Mouse (Mus musculus) thymus, postnatal 4 days (tissue): ENCODE results near the gene Pml.
"Not testable (repeated sequence)": the region's sequence is repeated elsewhere in the genome, so short reads cannot be mapped to it uniquely, and the experiment has no call there.

Experiments
- DNase-seq: peaks from one replicate; pipeline ENCODE4 v3.0.0; 2021

Pml gene

DNA sequence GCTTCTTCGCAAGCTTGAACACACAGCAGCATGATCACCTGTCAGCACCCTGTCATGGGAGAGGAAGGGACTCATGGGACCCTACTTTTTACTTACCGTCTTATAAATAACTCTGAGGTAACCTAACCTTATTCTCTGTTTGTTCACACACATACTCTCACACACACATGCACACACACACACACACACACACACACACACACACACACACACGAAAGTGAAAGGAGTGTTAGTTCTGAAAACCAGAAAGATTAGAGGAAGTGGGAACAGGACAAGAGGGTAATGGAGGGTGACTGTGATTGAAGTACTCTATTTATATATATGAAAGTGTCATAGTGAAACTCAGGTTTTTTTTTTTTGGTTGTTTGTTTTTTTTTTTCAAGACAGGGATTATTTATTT is 21.5 kb upstream of the Pml start:
- DNase-seq = no peak

GRCm38 (mm10) chr9:58270081-58270480 is 20.5 kb upstream of the Pml start:
- DNase-seq = no peak

- DNase-seq = peak; percentile 84
Observed at GRCm38 (mm10) chr9:58268384-58269313, 19.1 kb upstream of the Pml start.

GRCm38 (mm10) chr9:58267046-58267445 is 17.5 kb upstream of the Pml start:
- no peak for DNase-seq

DNA sequence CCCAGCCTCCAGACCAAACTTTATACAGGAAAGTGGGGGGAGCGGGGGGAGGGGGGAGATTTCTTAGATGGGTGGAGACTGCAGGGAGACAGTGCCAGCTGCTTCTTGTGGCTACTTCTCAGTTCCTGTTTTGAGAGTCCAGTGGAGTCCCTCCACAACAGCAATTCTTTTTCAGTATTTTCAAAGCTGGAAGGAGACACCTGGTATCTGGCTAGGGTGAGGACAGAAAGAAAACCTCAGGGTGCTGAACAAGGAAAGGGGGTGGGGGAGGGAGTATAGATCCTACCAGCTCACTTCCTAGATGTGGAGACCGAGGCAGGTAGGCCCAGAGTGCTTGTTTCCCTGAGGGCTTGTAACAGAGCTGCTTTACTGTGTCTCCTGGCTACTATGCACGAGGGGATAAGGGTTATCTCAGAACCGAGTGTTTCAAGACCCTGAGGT is 17.0 kb upstream of the Pml start:
- no peak for DNase-seq

DNA sequence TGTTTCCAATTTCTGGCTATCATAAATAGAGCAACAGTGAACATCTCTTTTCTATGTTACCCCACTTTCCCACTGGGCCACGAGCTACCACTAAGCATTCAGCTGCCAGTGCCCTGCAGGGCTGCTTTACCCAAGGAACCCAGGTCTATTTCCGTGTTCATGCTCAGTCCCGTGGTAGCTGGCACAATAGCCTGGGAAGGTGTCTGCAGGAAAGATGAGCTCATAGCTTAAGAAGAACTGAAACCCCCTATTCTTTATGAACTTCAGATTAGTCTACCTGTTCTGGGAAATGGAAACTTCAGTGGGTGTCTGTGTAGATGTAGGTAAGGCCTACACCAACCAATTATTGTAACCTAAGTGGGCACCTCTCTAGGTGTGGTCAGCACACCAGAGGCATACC is 15.8 kb upstream of the Pml start:
- no peak for DNase-seq

- no peak for DNase-seq
Observed at GRCm38 (mm10) chr9:58262507-58262906, 12.9 kb upstream of the Pml start.

DNA sequence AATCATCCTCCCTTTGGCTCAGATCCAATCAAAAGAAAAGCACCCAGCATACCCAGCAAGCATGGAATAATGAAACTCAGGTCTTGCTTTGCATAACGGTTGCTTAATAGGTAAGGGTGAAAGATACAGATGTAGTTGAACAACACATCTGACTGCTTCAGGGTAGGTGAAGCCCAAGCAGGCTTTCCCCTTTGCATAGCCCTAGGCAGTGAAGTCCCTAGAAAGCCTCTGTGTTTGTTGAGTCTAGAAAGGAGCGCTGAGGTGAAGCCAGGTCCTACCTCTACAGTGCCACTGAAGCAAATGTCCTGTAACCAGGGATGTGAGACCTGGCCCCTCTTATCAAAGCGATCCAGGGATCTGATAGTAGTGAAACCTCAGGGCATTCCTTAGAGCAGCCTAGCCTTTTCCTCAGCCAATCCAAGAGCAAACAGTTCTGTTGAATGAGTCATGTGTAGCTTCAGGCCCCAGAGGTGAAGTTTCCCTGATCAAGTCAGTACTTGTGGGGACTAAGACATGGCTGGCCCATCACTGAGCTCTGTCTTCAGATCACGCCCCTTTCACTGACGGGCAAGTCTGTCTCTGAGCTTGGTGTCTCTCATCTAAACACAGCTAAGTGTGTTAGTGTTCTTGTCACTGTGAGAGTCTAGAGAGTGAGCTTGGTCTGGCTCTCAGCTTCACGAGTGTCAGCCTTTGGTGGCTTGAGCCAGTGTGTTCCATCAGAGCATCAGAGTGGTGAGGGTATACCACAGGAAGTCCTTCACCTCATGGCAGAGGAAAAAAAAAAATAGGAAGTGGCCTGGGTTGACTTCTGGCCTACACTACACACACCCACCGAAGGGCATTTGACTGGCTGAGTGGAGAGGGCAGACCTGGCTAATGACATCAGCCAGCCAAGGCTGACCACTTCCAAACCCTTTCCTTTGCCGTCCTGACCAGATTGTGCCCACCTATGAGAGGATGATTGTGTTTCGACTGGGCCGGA is 6.4 kb upstream of the Pml start:
- DNase-seq = no peak

DNA sequence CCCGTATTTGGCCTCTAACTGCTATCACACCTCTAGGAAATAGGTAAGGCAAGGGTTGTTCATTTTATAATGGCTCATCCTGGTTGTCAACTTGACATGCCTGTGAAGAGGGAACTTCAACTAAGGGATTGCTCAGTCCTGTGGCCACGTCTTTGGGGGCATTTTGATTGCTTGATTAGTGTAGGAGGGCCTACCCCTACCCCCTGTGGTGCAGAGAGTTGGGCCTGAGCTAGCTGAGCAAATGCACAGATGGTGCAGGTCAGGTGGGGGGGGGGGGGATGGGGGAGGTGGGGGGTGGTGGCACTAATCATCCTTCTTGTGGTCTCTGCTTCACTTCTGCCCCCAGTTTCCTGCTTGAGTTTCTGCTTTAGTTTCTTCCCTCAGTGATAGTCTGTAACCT is 5.5 kb upstream of the Pml start:
- DNase-seq = no peak

DNA sequence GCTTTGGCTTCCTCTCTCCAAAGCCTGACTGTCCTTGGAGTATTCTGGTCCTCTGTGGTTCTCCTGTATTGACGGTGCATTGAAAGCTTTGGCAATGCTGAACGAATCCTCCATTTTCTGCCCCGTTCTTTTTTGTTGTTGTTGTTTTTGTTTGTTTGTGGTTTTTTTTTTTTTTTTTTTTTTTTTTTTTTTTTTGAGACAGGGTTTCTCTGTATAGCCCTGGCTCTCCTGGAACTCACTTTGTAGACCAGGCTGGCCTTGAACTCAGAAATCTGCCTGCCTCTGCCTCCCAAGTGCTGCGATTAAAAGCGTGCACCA is 4.2 kb upstream of the Pml start:
- not testable (repeated sequence) for DNase-seq

DNA sequence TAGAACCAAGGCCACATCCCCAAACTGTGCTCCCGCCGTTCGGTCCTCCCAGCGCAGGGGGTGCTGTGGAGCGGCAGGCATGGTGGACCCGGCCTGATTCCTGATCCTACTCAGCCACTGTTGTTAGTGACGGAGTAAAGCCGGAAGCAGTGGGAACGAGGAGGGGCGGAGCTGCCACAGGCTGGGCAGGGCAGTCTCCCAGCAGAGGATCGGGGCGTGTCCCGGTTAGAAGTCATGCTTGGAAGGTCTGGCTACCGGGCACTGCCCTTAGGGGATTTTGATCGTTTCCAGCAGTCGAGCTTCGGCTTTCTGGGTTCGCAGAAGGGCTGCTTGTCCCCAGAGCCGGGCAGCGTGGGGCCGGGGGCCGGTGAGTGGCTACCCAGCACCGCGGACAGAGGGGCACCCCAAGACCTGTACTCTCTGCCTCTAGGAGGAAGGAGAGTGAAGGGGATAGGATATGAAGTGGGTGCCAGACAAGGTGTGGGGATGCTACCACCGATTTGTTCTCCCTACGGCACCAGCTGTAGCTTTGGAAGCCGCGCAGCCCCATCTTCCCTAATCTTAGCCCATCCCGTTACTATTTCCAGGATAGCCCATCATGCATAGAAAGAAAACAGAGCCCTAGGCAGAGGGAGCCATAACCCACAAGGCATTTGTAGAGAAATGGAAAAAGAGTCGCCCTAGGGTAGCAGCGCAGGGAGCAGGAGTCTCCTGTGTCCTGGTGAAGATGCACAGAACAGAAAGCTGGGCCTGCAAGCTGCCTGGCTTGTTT is 3.6 kb upstream of the Pml start, which contains the start of gene Stoml1:
Stoml1 (plus strand) TSS at position 132 of the 772 bp plus-strand sequence.
- DNase-seq = peak; percentile 96

- not testable (repeated sequence) for DNase-seq
Observed at GRCm38 (mm10) chr9:58250730-58251129, 1.1 kb upstream of the Pml start.

DNA sequence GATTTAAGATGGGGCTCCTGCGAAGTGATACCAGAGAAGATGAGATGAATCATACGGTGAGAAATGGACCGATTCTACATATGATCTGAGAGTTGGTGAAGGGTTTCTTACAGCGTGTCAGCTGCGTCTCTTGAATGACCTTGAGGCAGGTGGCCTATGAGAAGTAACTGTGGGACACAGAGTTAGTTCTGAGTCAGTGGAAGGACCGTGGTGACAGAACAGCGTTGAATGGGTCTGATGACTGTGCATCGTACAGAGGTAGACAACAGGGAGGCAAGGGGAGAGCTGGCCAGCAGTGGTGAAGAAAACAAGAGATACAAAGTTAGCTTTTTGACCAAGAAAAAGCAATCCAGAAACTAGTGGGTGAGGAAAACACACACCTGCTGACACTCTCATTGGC is 736 bp upstream of the Pml start:
- no peak for DNase-seq

DNA sequence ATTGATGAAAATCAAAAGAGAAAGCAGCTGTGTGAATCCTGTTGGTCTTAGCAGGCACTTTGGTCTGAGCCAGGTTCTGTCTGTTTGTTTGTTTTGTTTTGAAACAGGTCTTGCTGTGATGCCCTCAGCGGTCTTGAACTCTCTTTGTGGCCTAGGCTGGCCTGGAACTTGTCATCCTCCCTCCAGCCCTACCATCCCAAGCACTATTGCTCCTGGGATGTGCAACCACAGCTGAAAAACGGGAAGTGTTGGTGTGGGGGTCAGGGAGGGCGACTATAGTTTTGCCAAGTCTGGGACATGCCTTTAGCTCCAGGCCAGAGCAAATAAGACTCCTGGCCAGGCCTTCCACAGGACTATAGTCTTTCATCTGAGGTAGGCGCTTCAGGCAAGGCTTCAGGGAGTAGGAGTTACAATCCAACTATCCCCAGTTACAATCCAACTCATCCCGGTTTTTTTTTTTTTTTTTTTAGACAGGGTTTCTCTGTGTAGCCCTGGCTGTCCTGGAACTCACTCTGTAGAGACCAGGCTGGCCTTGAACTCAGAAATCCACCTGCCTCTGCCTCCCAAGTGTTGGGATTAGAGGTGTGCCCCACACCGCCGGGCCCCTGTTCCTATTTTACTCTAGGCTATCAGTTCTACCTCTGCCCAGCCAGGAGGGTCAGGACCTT is 706 bp downstream of the Pml start:
- DNase-seq = no peak

- peak; percentile 91 for DNase-seq
Observed at GRCm38 (mm10) chr9:58247064-58247759, 2.4 kb downstream of the Pml start.

DNA sequence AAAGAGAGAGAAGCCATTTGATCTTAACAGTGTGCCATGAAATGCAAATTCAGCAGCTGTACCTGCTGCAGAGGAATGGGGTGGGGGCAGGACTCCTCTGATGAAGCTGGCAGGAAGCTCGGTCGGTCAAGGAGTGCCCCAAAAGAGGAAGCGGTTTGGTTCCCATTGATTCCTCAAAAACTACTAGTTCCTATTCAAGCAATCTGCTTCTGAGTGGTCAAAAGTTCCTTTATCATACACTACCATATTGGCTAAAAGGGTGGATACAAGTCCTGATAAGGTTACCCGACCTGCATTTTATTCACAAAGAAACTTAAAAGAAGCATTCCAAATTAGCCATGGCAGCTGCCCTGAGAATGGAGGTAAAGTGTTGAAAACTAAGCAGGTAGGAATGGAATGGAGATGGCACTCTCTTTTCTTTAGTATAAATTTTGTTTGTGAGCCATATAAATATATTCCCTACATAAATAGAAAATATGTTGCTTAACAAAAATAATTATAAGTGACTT is 3.4 kb downstream of the Pml start:
- DNase-seq = no peak

GRCm38 (mm10) chr9:58243696-58244095 is 5.9 kb downstream of the Pml start:
- no peak for DNase-seq

GRCm38 (mm10) chr9:58242696-58243095 is 6.9 kb downstream of the Pml start:
- DNase-seq = no peak

DNA sequence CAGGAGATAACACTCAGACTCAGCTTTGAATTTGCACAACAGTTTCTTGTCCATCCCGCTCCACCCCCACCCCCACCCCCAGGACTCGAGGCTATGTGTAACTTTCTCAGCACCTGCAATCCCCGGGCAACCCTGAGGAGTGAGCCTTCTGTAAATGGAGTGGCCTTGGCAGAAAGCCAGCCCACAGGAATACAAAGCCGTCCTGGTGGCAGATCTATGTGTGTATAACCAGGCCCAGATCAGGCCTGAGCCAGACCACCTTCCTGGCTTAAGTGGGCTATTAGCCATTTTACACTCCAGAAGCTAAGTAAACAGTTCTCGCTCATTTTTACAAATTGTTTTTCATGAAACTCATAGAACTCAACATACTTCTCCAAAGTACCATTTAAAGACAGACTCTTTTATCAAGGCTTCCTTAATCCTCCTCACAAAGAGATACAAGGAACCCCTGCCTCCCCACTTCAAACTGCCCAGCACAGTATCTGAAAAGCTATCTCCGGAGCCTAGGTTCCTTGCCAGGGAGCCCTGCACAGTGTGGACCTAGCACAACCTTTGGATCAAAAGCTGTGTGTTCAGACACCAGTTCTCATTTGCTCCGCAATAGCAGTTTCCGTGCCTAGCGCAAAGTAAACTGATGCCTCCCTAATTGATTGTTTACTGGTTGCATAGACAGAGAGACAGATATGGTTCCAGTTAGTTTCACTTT is 7.7 kb downstream of the Pml start:
- no peak for DNase-seq

DNA sequence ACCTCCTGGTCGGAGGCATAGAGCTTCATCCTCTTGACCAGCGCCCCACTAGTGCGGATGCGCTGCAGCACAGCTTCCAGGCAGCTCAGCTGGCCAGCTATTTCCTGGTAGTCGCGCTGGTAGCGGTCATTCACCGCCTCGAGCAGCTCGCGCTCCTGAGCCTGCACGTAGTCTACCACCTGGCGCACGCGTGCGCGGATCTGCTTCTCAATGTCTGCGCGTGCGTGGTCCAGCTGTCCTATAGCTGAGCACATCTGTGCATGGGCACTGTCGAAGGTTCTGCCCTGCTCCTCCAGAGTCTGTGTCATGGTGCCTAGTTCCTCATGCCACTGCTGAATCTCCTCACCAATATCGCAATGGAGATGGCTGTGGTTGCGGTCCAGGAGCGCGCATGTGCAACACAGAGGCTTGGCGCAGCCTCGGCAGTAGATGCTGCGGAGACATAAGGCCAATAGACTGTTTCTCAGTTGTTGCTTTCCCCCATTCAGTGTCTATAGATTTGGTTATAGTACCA is 15.0 kb downstream of the Pml start:
- no peak for DNase-seq
